Mouse (Mus musculus) macrophage (primary cell): ENCODE measurements around the gene Tekt2. TPM values are rescaled to one million over a fixed set of nuclear protein-coding genes. Genes with fewer than 3 reads are reported as not detected.

Experiments used
- H3K27ac ChIP-seq: fragments of 350-480 bp; formaldehyde crosslinking; 2 replicates; pipeline ENCODE4 v1.9.0; 2021
- H3K36me3 ChIP-seq: fragments of 350-480 bp; formaldehyde crosslinking; 2 replicates; pipeline ENCODE4 v1.9.0; 2021; ENCODE audit errors: inconsistent target
- H3K4me3 ChIP-seq: fragments of 350-480 bp; formaldehyde crosslinking; 2 replicates; pipeline ENCODE4 v1.9.0; 2021; ENCODE audit errors: inconsistent target
- H3K79me2 ChIP-seq: fragments of 350-480 bp; formaldehyde crosslinking; 2 replicates; pipeline ENCODE4 v1.9.0; 2021; ENCODE audit errors: inconsistent target
- WGBS: methylation state at CpG from one replicate; pipeline ENCODE4 v1.1.7; 2026; ENCODE audit warnings: inconsistent platforms; ENCODE audit not compliant: missing documents; 5-methylcytosine and 5-hydroxymethylcytosine counted together
- polyA plus RNA-seq: library from polyadenylated mRNA; stranded (reverse); fragments of 250-400 nt; gene quantifications from 3 replicates; pipeline ENCODE4 v1.2.4, GENCODE M21; 2018; ENCODE audit warnings: inconsistent platforms

The Tekt2 gene
- polyA plus RNA-seq, 1 experiment from 2014 or later, result 0.36 TPM

- Histone ChIP-seq H3K4me3 (no peak overlapping the region), H3K36me3 (peaks cover 30% of the 10 kb centered on the region), H3K27ac (no peak overlapping the region), H3K79me2 (peaks cover 12% of the 10 kb centered on the region; the same call in 1 of the 2 replicates)
- WGBS, result 95% methylated on average over 13 of the region's 13 CpGs
Measured at GRCm38 (mm10) chr4:126316443-126317040, 8.9 kb downstream of the Tekt2 start.

- WGBS, result 78% methylated on average over 5 of the region's 5 CpGs
- H3K4me3 ChIP-seq, result no peak overlapping the region
- peaks cover 12% of the 10 kb centered on the region; the same call in 1 of the 2 replicates for H3K79me2 ChIP-seq
- peaks cover 30% of the 10 kb centered on the region for H3K36me3 ChIP-seq
- H3K27ac ChIP-seq, result no peak overlapping the region
Measured at GRCm38 (mm10) chr4:126315931-126316330, 9.6 kb downstream of the Tekt2 start.

- H3K79me2 ChIP-seq, result no peaks in the 10 kb centered on the region; the same call in 1 of the 2 replicates
- H3K4me3 ChIP-seq, result no peak overlapping the region
- 93% methylated on average over 10 of the region's 10 CpGs for WGBS
- H3K27ac ChIP-seq, result no peak overlapping the region
- H3K36me3 ChIP-seq, result peaks cover 30% of the 10 kb centered on the region
Measured at GRCm38 (mm10) chr4:126314393-126314792, 11.1 kb downstream of the Tekt2 start.

DNA sequence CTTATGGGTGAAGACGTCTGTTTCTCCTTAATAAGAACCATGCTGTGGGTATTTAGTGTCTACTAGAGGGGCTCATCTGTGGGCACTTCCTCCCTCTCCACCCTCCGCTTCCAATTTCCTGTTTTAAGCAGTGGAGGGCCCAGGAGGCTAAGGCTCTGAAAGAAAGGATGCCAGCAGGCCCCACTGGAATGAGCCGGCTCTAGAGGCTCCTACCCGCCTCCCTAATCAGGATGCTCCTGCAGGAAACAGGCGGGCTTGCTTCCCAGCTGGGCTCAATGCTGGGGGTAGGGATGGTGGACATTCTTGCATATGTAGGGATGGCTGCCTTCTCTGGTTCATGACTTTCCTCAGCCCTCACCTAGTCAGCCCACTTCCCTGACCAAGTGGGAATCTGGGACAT lies 12.3 kb downstream of the Tekt2 start:
- no peak overlapping the region for H3K4me3 ChIP-seq
- peaks cover 28% of the 10 kb centered on the region for H3K36me3 ChIP-seq
- no peaks in the 10 kb centered on the region for H3K79me2 ChIP-seq
- WGBS, result 81% methylated on average over 5 of the region's 5 CpGs
- no peak overlapping the region for H3K27ac ChIP-seq

DNA sequence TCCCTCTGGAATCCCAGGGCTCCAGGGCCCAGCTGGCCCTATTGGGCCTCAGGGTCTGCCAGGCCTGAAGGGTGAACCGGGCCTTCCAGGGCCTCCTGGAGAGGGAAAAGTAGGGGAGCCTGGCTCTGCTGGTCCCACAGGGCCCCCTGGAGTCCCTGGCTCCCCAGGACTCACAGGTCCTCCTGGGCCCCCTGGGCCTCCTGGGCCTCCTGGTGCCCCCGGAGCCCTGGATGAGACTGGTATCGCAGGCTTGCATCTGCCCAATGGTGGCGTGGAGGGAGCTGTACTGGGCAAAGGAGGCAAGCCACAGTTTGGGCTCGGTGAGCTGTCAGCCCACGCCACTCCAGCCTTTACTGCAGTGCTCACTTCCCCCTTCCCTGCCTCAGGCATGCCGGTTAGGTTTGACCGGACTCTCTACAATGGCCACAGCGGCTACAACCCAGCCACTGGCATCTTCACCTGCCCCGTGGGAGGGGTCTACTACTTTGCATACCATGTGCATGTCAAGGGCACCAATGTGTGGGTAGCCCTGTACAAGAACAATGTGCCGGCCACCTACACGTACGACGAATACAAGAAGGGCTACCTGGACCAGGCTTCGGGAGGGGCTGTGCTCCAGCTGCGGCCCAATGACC lies 13.8 kb downstream of the Tekt2 start:
- Histone ChIP-seq H3K36me3 (peaks cover 12% of the 10 kb centered on the region; the same call in 1 of the 2 replicates), H3K4me3 (no peak overlapping the region), H3K27ac (no peak overlapping the region), H3K79me2 (no peaks in the 10 kb centered on the region)
- WGBS, result 94% methylated on average over 16 of the region's 16 CpGs

GRCm38 (mm10) chr4:126310344-126310743 lies 15.1 kb downstream of the Tekt2 start:
- H3K36me3 ChIP-seq, result peaks cover under 1% of the 10 kb centered on the region; the same call in 1 of the 2 replicates
- H3K79me2 ChIP-seq, result no peaks in the 10 kb centered on the region
- 74% methylated on average over 6 of the region's 7 CpGs for WGBS
- no peak overlapping the region for H3K27ac ChIP-seq
- H3K4me3 ChIP-seq, result no peak overlapping the region

- Histone ChIP-seq H3K4me3 (no peak overlapping the region), H3K79me2 (no peaks in the 10 kb centered on the region), H3K27ac (no peak overlapping the region), H3K36me3 (no peaks in the 10 kb centered on the region)
- WGBS, result 0% methylated on average over 7 of the region's 7 CpGs
Measured at GRCm38 (mm10) chr4:126309922-126310309, 15.6 kb downstream of the Tekt2 start.

GRCm38 (mm10) chr4:126309211-126309921 lies 16.1 kb downstream of the Tekt2 start:
- no peaks in the 10 kb centered on the region for H3K79me2 ChIP-seq
- H3K4me3 ChIP-seq, result no peak overlapping the region
- no peak overlapping the region for H3K27ac ChIP-seq
- WGBS, result 21% methylated on average over 20 of the region's 20 CpGs
- no peaks in the 10 kb centered on the region for H3K36me3 ChIP-seq

GRCm38 (mm10) chr4:126306827-126307226 lies 18.7 kb downstream of the Tekt2 start:
- Histone ChIP-seq H3K27ac (no peak overlapping the region), H3K4me3 (no peak overlapping the region), H3K79me2 (no peaks in the 10 kb centered on the region), H3K36me3 (no peaks in the 10 kb centered on the region)
- 32% methylated on average over 2 of the region's 2 CpGs for WGBS

GRCm38 (mm10) chr4:126306058-126306457 lies 19.4 kb downstream of the Tekt2 start:
- Histone ChIP-seq H3K4me3 (no peak overlapping the region), H3K27ac (no peak overlapping the region), H3K36me3 (no peaks in the 10 kb centered on the region), H3K79me2 (no peaks in the 10 kb centered on the region)
- WGBS, result 95% methylated on average over 5 of the region's 6 CpGs

GRCm38 (mm10) chr4:126305428-126305827 lies 20.1 kb downstream of the Tekt2 start:
- H3K79me2 ChIP-seq, result no peaks in the 10 kb centered on the region
- 63% methylated on average over 1 of the region's 1 CpGs for WGBS

DNA sequence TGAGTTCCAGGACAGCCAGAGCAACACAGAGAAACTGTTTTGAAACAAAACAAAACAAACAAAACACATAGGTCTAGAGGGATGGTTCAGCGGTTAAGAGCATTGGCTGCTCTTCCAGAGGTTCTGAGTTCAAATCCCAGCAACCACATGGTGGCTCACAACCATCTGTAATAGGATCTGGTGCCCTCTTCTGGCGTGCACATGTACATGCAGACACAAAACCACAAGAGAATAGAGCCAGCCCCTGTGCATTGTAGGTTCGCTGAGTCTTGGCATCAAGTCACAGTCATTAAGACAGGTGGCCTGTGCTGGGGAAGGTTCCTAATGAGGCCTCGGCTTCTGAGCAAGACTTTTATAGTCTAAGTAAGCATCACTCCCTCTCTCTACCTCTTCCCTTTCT lies 21.6 kb downstream of the Tekt2 start:
- H3K79me2 ChIP-seq, result no peaks in the 10 kb centered on the region
- H3K4me3 ChIP-seq, result no peak overlapping the region
- no peaks in the 10 kb centered on the region for H3K36me3 ChIP-seq
- H3K27ac ChIP-seq, result no peak overlapping the region
- WGBS, result 67% methylated on average over 4 of the region's 4 CpGs

More at GRCm38 (mm10) chr4:126305428-126305827, 20.1 kb downstream of the Tekt2 start:
- Histone ChIP-seq H3K4me3 (no peak overlapping the region), H3K36me3 (no peaks in the 10 kb centered on the region), H3K27ac (no peak overlapping the region)

DNA sequence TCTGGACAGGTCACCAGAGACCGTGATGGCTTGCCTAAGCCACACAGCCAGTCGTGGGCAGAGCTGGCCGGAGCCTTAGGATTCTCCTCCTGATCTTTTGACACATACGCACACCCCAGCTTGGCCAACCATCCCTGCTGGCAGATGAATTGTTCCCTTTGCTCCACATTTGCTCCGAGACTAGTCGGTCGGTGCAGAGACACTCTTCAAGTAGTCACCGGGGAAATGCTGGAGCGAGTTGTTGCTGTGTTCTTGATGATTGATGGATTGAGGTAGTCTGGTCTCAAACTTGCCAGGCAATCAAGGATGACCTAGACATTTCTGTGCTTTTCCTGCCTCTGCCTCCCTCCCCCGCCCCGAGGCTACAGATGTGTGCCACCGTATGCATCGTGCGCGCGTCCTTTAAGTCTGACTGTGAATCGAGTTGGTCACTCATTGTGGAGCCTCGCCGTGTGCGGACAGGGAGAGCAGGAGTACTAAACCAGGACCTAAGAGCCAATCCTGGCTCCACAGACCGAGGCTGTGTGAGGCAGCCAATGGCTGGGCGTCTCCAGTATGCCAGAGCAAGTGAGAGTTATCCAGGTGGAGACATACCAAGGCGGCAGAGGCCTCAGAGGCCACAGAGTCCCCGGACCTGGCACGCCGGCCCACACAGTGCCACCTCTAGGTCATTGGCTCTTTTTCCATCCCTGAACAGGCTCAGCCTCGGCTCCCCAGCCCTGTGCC lies 23.7 kb downstream of the Tekt2 start:
- H3K79me2 ChIP-seq, result no peaks in the 10 kb centered on the region
- WGBS, result 23% methylated on average over 25 of the region's 27 CpGs
- no peak overlapping the region for H3K4me3 ChIP-seq
- no peaks in the 10 kb centered on the region for H3K36me3 ChIP-seq
- H3K27ac ChIP-seq, result no peak overlapping the region

DNA sequence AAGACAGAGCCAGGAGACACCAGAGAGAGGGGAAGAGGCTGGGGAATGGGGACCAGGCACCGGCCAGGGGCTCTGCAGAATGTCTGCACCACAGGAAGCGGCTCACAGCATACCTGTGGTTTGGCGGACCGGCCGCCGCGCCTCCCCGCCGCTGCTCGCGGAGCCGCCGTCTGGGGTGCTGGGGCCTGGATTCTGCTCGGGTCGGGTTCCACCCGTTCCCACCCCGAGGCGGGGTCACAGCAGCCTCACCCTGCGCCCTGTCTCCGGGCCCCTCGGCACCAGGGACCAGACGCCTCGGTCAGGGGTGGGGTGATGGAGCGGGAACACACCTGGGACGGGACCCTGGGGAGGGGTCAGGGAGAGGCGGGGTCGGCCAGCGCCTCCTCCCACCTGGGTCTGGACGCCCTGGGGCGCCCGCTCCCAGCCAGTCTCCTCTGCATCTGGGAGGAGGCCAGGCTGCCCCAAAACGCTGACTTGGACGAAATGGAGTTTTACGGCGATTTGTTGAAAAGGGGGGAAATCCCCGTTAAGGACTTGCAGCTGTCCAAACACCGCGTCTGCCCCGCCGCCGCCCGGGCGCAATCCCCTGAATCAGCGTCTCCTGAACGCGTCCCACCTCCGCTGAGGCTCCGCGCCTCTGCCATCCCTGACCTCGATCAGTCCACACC lies 24.4 kb downstream of the Tekt2 start:
- under 1% methylated on average over 45 of the region's 50 CpGs for WGBS
- H3K4me3 ChIP-seq, result no peak overlapping the region
- no peaks in the 10 kb centered on the region for H3K79me2 ChIP-seq
- H3K36me3 ChIP-seq, result no peaks in the 10 kb centered on the region
- H3K27ac ChIP-seq, result no peak overlapping the region
